Mouse (Mus musculus) limb, embryonic 14.5 days (tissue): ENCODE measurements around the gene Olfr796. TPM values are rescaled to one million over a fixed set of nuclear protein-coding genes. Genes with fewer than 3 reads are reported as not detected.

Experiments
- ATAC-seq: fragments of 200-750 bp; cut with Nextera tagmentation; 2 replicates; pipeline ENCODE4 v1.8.0; 2017; ENCODE audit warnings: low read depth, moderate number of reproducible peaks, moderate TSS enrichment; ENCODE audit not compliant: low FRiP score
- DNase-seq: peaks from one replicate; pipeline ENCODE4 v3.0.0-alpha.2; 2015; ENCODE audit warnings: low spot score
- H3K27ac ChIP-seq: fragments of 300-500 bp; sonication (generic); replicated peaks from 2 replicates; pipeline ENCODE4 v1.5.1; 2014; ENCODE audit warnings: low read depth, mild to moderate bottlenecking, low read length, moderate library complexity, mixed read lengths
- H3K27me3 ChIP-seq: fragments of 300-500 bp; sonication (generic); 2 replicates; pipeline ENCODE4 v1.6.1; 2014; ENCODE audit warnings: low read length, mixed read lengths; ENCODE audit not compliant: control insufficient read depth, insufficient read depth
- H3K36me3 ChIP-seq: fragments of 300-500 bp; sonication (generic); 2 replicates; pipeline ENCODE4 v1.6.1; 2014; ENCODE audit warnings: mild to moderate bottlenecking, low read length, moderate library complexity, mixed read lengths; ENCODE audit not compliant: control insufficient read depth, insufficient read depth
- H3K4me1 ChIP-seq: fragments of 300-500 bp; sonication (generic); 2 replicates; pipeline ENCODE4 v1.6.1; 2014; ENCODE audit warnings: antibody characterized with exemption, low read length, mixed read lengths; ENCODE audit not compliant: control insufficient read depth, insufficient read depth
- H3K4me2 ChIP-seq: fragments of 300-500 bp; sonication (generic); replicated peaks from 2 replicates; pipeline ENCODE4 v1.6.1; 2014; ENCODE audit warnings: low read depth, mild to moderate bottlenecking, low read length, moderate library complexity; ENCODE audit not compliant: severe bottlenecking
- H3K4me3 ChIP-seq: fragments of 300-500 bp; sonication (generic); replicated peaks from 2 replicates; pipeline ENCODE4 v1.5.1; 2014; ENCODE audit warnings: low read length
- H3K9ac ChIP-seq: fragments of 300-500 bp; sonication (generic); 2 replicates; pipeline ENCODE4 v1.6.1; 2014; ENCODE audit warnings: mild to moderate bottlenecking, low read depth, low read length, moderate library complexity; ENCODE audit not compliant: severe bottlenecking
- H3K9me3 ChIP-seq: fragments of 300-500 bp; sonication (generic); 2 replicates; pipeline ENCODE4 v1.6.1; 2016; ENCODE audit warnings: low read length; ENCODE audit not compliant: control insufficient read depth
- POLR2A ChIP-seq: fragments of 200-500 bp; IDR thresholded peaks from 2 replicates; pipeline ENCODE4 v1.8.0; 2012; ENCODE audit warnings: inconsistent platforms, mild to moderate bottlenecking, moderate library complexity, borderline replicate concordance; ENCODE audit not compliant: insufficient read depth, insufficient read length; ENCODE audit errors: extremely low read depth
- WGBS: fragments of 180-500 bp; shearing (Covaris S2); extraction: QIAGEN DNeasy Blood & Tissue Kit; methylation state at CpG from one replicate; pipeline ENCODE4 v1.1.7; 2014; 5-methylcytosine and 5-hydroxymethylcytosine counted together
- polyA plus RNA-seq, 2 experiments: library from polyadenylated mRNA; depleted of rRNA in 1 of 2; stranded (reverse) in 1 of 2; unstranded in 1 of 2; fragments of >200 nt; fragmentation: Nextera tagmentation in 1 of 2; extraction: Ambion mirVana in 1 of 2; gene quantifications; 2 replicates each; pipeline versions ENCODE4 v1.2.1 to v1.2.3; 2012 to 2014

Olfr796 gene
- polyA plus RNA-seq (2012; rRNA removed) (not detected in 2 replicates), polyA plus RNA-seq (2014; fragmentation: Nextera tagmentation; extraction: Ambion mirVana) (not detected in 2 replicates)

- DNase-seq = no peak
- ATAC-seq = no peak
- TF ChIP-seq POLR2A = no peak
- no peaks in the 10 kb centered on the region for H3K4me1 ChIP-seq
- H3K36me3 ChIP-seq = no peaks in the 10 kb centered on the region
- H3K4me2 ChIP-seq = no peak within 1 kb of the TSS
- no peaks in the 10 kb centered on the region for H3K9me3 ChIP-seq
- H3K27ac ChIP-seq = no peak within 1 kb of the TSS
- H3K4me3 ChIP-seq = no peak within 1 kb of the TSS
- 88% methylated on average over 1 of the region's 1 CpGs for WGBS
- no peaks in the 10 kb centered on the region for H3K27me3 ChIP-seq
- H3K9ac ChIP-seq = no peak within 1 kb of the TSS
These were observed at the start of gene Olfr796 for GRCm38 (mm10) chr10:129612470-129612869. Gene Olfr796, minus strand, starts transcription at chr10:129612570.

- H3K9ac ChIP-seq = no peak within 1 kb of the TSS
- H3K4me1 ChIP-seq = no peaks in the 10 kb centered on the region
- DNase-seq = no peak
- H3K4me2 ChIP-seq = no peak within 1 kb of the TSS
- no peaks in the 10 kb centered on the region for H3K36me3 ChIP-seq
- no peak for ATAC-seq
- H3K27ac ChIP-seq = no peak within 1 kb of the TSS
- H3K4me3 ChIP-seq = no peak within 1 kb of the TSS
- no peaks in the 10 kb centered on the region for H3K9me3 ChIP-seq
- TF ChIP-seq POLR2A = no peak
- no peaks in the 10 kb centered on the region for H3K27me3 ChIP-seq
These were observed 45.0 kb upstream of the Olfr796 start, which contains the start of gene Olfr800 for GRCm38 (mm10) chr10:129657394-129657793. Gene Olfr800, plus strand, starts transcription at chr10:129657694.

GRCm38 (mm10) chr10:129651763-129652162, 39.4 kb upstream of the Olfr796 start:
- H3K9ac ChIP-seq = no peak overlapping the region
- WGBS = 80% methylated on average over 1 of the region's 1 CpGs
- H3K27me3 ChIP-seq = no peaks in the 10 kb centered on the region
- no peak for TF ChIP-seq POLR2A
- no peak for DNase-seq
- no peak overlapping the region for H3K4me2 ChIP-seq
- ATAC-seq = no peak
- no peak overlapping the region for H3K4me3 ChIP-seq
- no peaks in the 10 kb centered on the region for H3K4me1 ChIP-seq
- H3K36me3 ChIP-seq = no peaks in the 10 kb centered on the region
- H3K9me3 ChIP-seq = no peaks in the 10 kb centered on the region
- no peak overlapping the region for H3K27ac ChIP-seq

GRCm38 (mm10) chr10:129637184-129637583, 24.8 kb upstream of the Olfr796 start, which contains the start of gene Olfr799:
Gene Olfr799, plus strand, starts transcription at chr10:129637484.
- no peaks in the 10 kb centered on the region for H3K9me3 ChIP-seq
- H3K9ac ChIP-seq = no peak within 1 kb of the TSS
- ATAC-seq (no peak), DNase-seq (no peak)
- H3K27me3 ChIP-seq = no peaks in the 10 kb centered on the region
- no peaks in the 10 kb centered on the region for H3K36me3 ChIP-seq
- TF ChIP-seq POLR2A = no peak
- H3K4me1 ChIP-seq = no peaks in the 10 kb centered on the region
- no peak within 1 kb of the TSS for H3K27ac ChIP-seq
- H3K4me3 ChIP-seq = no peak within 1 kb of the TSS
- 33% methylated on average over 1 of the region's 1 CpGs for WGBS
- H3K4me2 ChIP-seq = no peak within 1 kb of the TSS

- no peaks in the 10 kb centered on the region for H3K4me1 ChIP-seq
These were observed 15.5 kb upstream of the Olfr796 start, which contains the start of gene Olfr798 for GRCm38 (mm10) chr10:129627834-129628233. Gene Olfr798, minus strand, starts transcription at chr10:129627934.

GRCm38 (mm10) chr10:129623251-129623650, 10.9 kb upstream of the Olfr796 start:
- Histone ChIP-seq H3K4me1 (no peaks in the 10 kb centered on the region), H3K36me3 (no peaks in the 10 kb centered on the region), H3K4me3 (no peak overlapping the region), H3K9me3 (no peaks in the 10 kb centered on the region), H3K27me3 (no peaks in the 10 kb centered on the region), H3K4me2 (no peak overlapping the region), H3K27ac (no peak overlapping the region), H3K9ac (no peak overlapping the region)
- no peak for ATAC-seq
- no peak for TF ChIP-seq POLR2A
- DNase-seq = no peak

More at GRCm38 (mm10) chr10:129627834-129628233, 15.5 kb upstream of the Olfr796 start, which contains the start of gene Olfr798:
- H3K27me3 ChIP-seq = no peaks in the 10 kb centered on the region
- no peak within 1 kb of the TSS for H3K9ac ChIP-seq
- no peak for TF ChIP-seq POLR2A
- DNase-seq (no peak), ATAC-seq (no peak)
- H3K36me3 ChIP-seq = no peaks in the 10 kb centered on the region
- H3K27ac ChIP-seq = no peak within 1 kb of the TSS
- 73% methylated on average over 1 of the region's 1 CpGs for WGBS
- H3K4me2 ChIP-seq = no peak within 1 kb of the TSS
- no peak within 1 kb of the TSS for H3K4me3 ChIP-seq
- H3K9me3 ChIP-seq = no peaks in the 10 kb centered on the region
